Mouse (Mus musculus) lung, postnatal 0 days (tissue): Measurements from ENCODE around the gene Podxl.

Experiments used
- CTCF ChIP-seq: IDR thresholded peaks from 2 replicates; pipeline ENCODE4 v1.5.1; 2016; ENCODE audit warnings: antibody characterized with exemption, mild to moderate bottlenecking
- EP300 ChIP-seq: IDR thresholded peaks from 2 replicates; pipeline ENCODE4 v1.6.1; 2016; ENCODE audit warnings: antibody characterized with exemption, mild to moderate bottlenecking, control low read depth

- TF ChIP-seq CTCF: no peak; the same call in 1 of the 2 replicates
- TF ChIP-seq EP300: no peak
Measured at GRCm38 (mm10) chr6:31550876-31551532, 12.8 kb downstream of the Podxl start.
